Mouse (Mus musculus): ENCODE results near the gene Reln. TPM values are rescaled to one million over a fixed set of nuclear protein-coding genes. Genes with fewer than 3 reads are reported as not detected.

Gene Reln
- polyA plus RNA-seq, 1 experiment from 2014 or later = 1.8 TPM

DNA sequence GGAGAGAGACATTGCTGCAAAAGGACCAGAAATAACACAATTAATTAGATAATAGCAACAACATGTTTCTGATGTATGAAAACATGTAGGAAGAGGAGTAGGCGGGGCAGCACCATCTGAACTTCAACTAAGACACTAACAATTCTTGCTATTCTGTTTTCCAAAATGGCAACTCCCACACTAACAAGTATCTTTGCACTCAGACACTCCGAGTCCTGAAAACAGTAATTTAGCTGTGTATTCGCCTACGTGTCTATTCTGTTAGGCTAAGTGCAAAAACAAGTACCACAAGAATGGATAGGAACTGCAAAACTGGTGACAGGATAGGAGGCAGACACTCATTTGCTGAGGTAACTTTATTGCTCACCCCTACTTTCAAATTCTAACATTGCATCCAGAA, 70.4 kb downstream of the Reln start:
- H3K27me3 ChIP-seq (ENCODE audit: control insufficient read depth, insufficient read depth, low read length) = no peaks in the 10 kb centered on the region
- H3K27ac ChIP-seq (replicated peaks; ENCODE audit: low read depth, low read length) = no peak overlapping the region
- H3K4me3 ChIP-seq (ENCODE audit: low read depth, low read length) = no peak overlapping the region
- no peaks in the 10 kb centered on the region for H3K9me3 ChIP-seq (ENCODE audit: control insufficient read depth, low read length)
- ATAC-seq (ENCODE audit: insufficient number of reproducible peaks, low FRiP score, low TSS enrichment, low read depth) (no peak), DNase-seq (ENCODE audit: low spot score) (no peak)
- H3K36me3 ChIP-seq (ENCODE audit: control insufficient read depth, insufficient read depth, low read length) = no peaks in the 10 kb centered on the region
- WGBS = 92% methylated on average over 4 of the region's 4 CpGs
- no peak overlapping the region for H3K4me2 ChIP-seq (ENCODE audit: low read depth, severe bottlenecking)
- H3K9ac ChIP-seq (ENCODE audit: low read length) = no peak overlapping the region
- H3K4me1 ChIP-seq (ENCODE audit: control insufficient read depth, insufficient read depth, low read length) = no peaks in the 10 kb centered on the region

DNA sequence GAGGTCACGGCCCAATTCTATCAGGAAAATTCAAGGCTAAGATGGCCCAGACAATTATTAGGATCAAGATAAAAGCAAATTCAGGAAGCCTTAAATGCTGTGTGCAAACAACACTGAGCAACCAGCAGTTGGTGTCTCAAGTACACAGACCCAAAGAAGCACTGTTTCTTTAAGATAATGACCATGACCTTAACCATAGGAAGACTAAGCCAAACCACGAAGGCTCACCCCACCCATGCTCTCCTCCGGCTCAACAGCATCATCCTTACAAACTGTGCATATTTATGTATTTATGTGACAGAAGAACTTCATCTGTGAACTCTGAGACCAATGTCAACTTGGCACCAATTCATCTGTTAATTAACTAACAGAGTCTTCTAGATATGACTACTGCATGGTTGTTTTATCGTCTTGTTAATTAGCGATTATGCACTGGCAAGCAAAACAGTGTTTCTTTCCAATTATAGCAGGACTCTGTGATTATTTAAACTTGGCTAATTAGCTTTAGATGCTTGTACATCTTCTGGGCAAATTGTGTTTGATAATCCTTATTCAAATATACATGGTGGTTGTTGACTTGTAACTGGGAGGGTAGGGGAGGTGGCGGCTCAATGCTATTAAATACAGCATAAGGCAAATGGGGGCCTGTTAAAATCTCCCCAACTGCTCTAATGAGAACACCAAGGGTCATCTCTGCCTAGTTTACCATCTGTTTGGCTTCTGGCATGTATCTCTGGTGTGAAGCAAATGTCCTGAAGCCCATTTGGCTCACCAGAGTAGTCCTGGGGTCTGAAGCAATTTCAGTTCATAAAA, 77.8 kb downstream of the Reln start:
- no peak overlapping the region for H3K4me3 ChIP-seq (ENCODE audit: low read depth, low read length)
- no peak overlapping the region for H3K27ac ChIP-seq (replicated peaks; ENCODE audit: low read depth, low read length)
- no peaks in the 10 kb centered on the region for H3K27me3 ChIP-seq (ENCODE audit: control insufficient read depth, insufficient read depth, low read length)
- no peaks in the 10 kb centered on the region for H3K36me3 ChIP-seq (ENCODE audit: control insufficient read depth, insufficient read depth, low read length)
- no peak overlapping the region for H3K4me2 ChIP-seq (ENCODE audit: low read depth, severe bottlenecking)
- no peaks in the 10 kb centered on the region for H3K4me1 ChIP-seq (ENCODE audit: control insufficient read depth, insufficient read depth, low read length)
- no peaks in the 10 kb centered on the region for H3K9me3 ChIP-seq (ENCODE audit: control insufficient read depth, low read length)
- no peak overlapping the region for H3K9ac ChIP-seq (ENCODE audit: low read length)
- DNase-seq (ENCODE audit: low spot score) (no peak), ATAC-seq (ENCODE audit: insufficient number of reproducible peaks, low FRiP score, low TSS enrichment, low read depth) (no peak)
- WGBS = 85% methylated on average over 6 of the region's 6 CpGs

DNA sequence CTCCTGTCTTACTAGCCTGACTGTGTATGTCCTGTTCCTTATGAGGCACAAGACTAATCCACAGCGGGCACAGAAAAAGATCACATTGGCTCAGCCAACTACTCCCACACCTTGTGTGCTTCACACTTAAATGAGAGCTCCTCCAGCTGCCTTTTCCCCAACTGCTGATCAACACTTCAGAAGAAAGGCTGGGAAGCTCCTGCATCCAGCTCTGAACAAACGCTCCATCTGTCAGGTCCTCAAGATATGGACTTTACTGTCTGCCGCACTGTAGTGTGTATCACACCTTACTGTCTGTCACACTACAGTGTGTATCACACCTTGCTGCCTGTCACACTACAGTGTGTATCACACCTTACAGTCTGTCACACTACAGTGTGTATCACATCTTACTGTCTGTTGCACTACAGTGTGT, 82.1 kb downstream of the Reln start:
- Histone ChIP-seq H3K4me3 (ENCODE audit: low read depth, low read length) (no peak overlapping the region), H3K27ac (replicated peaks; ENCODE audit: low read depth, low read length) (no peak overlapping the region), H3K9ac (ENCODE audit: low read length) (no peak overlapping the region), H3K4me2 (ENCODE audit: low read depth, severe bottlenecking) (no peak overlapping the region), H3K27me3 (ENCODE audit: control insufficient read depth, insufficient read depth, low read length) (no peaks in the 10 kb centered on the region), H3K36me3 (ENCODE audit: control insufficient read depth, insufficient read depth, low read length) (no peaks in the 10 kb centered on the region), H3K9me3 (ENCODE audit: control insufficient read depth, low read length) (no peaks in the 10 kb centered on the region), H3K4me1 (ENCODE audit: control insufficient read depth, insufficient read depth, low read length) (no peaks in the 10 kb centered on the region)
- DNase-seq (ENCODE audit: low spot score) = no peak
- ATAC-seq (ENCODE audit: insufficient number of reproducible peaks, low FRiP score, low TSS enrichment, low read depth) = no peak
- 80% methylated on average over 3 of the region's 3 CpGs for WGBS

DNA sequence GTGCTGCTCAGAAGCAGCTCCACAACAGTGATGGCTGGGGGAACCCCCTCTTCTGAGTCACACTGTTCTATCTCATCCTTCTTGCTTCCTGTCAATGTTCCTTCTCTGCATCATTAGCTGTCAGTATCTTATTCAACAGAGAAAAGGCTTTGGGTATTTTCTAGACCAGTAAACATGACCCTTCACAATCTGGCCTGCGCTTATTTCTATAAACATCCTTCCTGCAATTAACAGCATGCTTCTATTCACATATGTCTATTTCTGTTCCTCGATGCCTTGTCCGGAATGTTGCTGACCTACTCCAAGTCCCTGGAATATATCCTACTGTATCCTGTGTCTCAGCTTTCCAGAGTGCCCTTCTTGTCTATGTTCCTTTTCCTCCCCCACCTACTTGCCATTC, 89.2 kb downstream of the Reln start:
- ATAC-seq (ENCODE audit: insufficient number of reproducible peaks, low FRiP score, low TSS enrichment, low read depth) (no peak), DNase-seq (ENCODE audit: low spot score) (no peak)
- Histone ChIP-seq H3K4me2 (ENCODE audit: low read depth, severe bottlenecking) (no peak overlapping the region), H3K27ac (replicated peaks; ENCODE audit: low read depth, low read length) (no peak overlapping the region), H3K9ac (ENCODE audit: low read length) (no peak overlapping the region), H3K4me1 (ENCODE audit: control insufficient read depth, insufficient read depth, low read length) (no peaks in the 10 kb centered on the region), H3K36me3 (ENCODE audit: control insufficient read depth, insufficient read depth, low read length) (no peaks in the 10 kb centered on the region), H3K27me3 (ENCODE audit: control insufficient read depth, insufficient read depth, low read length) (no peaks in the 10 kb centered on the region), H3K9me3 (ENCODE audit: control insufficient read depth, low read length) (no peaks in the 10 kb centered on the region), H3K4me3 (ENCODE audit: low read depth, low read length) (no peak overlapping the region)
- 89% methylated on average over 3 of the region's 3 CpGs for WGBS

DNA sequence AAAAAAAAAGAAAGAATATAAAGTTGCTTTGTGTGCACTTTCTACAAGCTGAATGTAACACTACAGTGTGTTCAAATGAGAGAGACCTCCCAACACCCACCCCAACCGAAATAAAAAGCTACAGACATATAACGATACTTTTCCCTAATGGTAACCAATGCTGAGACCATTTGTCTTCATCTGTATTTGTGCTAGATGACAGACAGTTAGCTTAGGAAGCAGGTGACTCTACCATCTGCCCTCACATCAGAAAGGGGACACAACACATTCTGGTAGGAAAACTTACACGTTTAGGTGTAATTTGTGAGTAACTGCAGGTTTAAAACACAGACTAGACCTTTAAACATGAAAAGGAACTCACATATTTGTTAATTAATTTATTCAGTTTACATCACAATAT, 90.6 kb downstream of the Reln start:
- Histone ChIP-seq H3K4me2 (ENCODE audit: low read depth, severe bottlenecking) (no peak overlapping the region), H3K4me3 (ENCODE audit: low read depth, low read length) (no peak overlapping the region), H3K36me3 (ENCODE audit: control insufficient read depth, insufficient read depth, low read length) (no peaks in the 10 kb centered on the region), H3K27me3 (ENCODE audit: control insufficient read depth, insufficient read depth, low read length) (no peaks in the 10 kb centered on the region), H3K9ac (ENCODE audit: low read length) (no peak overlapping the region), H3K9me3 (ENCODE audit: control insufficient read depth, low read length) (no peaks in the 10 kb centered on the region), H3K27ac (replicated peaks; ENCODE audit: low read depth, low read length) (no peak overlapping the region), H3K4me1 (ENCODE audit: control insufficient read depth, insufficient read depth, low read length) (no peaks in the 10 kb centered on the region)
- 79% methylated on average over 3 of the region's 3 CpGs for WGBS
- no peak for ATAC-seq (ENCODE audit: insufficient number of reproducible peaks, low FRiP score, low TSS enrichment, low read depth)
- DNase-seq (ENCODE audit: low spot score) = no peak

DNA sequence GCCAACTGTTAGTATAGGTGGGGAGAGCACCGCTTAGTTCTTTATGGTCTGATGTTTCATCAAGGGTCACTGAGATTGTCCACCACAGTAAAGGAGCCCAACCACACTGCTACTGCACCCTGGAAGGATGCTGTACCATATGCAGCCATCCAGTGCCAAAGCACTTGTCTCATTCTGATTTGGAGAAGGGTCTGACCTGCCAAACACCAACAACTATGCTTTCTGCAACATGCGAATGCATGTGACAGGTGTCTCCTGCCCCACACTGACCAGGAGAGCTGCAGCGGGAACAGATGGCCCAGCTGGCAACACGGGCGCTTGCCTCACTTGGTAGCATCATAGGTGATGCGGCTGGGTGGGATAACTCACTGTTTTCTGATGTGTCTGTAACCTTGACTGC, 91.2 kb downstream of the Reln start:
- Histone ChIP-seq H3K27me3 (ENCODE audit: control insufficient read depth, insufficient read depth, low read length) (no peaks in the 10 kb centered on the region), H3K9me3 (ENCODE audit: control insufficient read depth, low read length) (no peaks in the 10 kb centered on the region), H3K27ac (replicated peaks; ENCODE audit: low read depth, low read length) (no peak overlapping the region), H3K4me2 (ENCODE audit: low read depth, severe bottlenecking) (no peak overlapping the region), H3K4me1 (ENCODE audit: control insufficient read depth, insufficient read depth, low read length) (no peaks in the 10 kb centered on the region), H3K9ac (ENCODE audit: low read length) (no peak overlapping the region), H3K4me3 (ENCODE audit: low read depth, low read length) (no peak overlapping the region), H3K36me3 (ENCODE audit: control insufficient read depth, insufficient read depth, low read length) (no peaks in the 10 kb centered on the region)
- DNase-seq (ENCODE audit: low spot score) = no peak
- ATAC-seq (ENCODE audit: insufficient number of reproducible peaks, low FRiP score, low TSS enrichment, low read depth) = no peak
- 88% methylated on average over 6 of the region's 6 CpGs for WGBS

DNA sequence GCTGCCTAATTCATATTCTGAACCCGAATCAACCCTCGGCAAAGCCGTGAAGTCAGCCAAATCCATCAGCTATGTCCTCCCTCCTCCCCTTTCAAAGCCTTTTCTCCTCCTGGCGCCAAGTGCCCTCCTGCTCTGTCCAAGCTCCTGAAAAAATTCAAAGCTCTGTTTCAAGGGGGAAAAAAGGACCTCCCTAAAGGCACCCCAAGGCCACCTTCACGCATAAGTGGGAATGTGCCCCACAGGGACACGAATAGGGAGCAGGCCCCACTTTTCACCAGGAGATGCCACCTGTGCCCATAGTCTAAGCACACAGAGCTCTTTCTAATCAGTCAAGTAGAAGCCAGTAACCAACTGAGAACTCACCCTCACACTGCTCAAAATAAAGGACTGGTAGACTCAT, 96.7 kb downstream of the Reln start:
- no peaks in the 10 kb centered on the region for H3K27me3 ChIP-seq (ENCODE audit: control insufficient read depth, insufficient read depth, low read length)
- H3K27ac ChIP-seq (replicated peaks; ENCODE audit: low read depth, low read length) = no peak overlapping the region
- H3K4me2 ChIP-seq (ENCODE audit: low read depth, severe bottlenecking) = no peak overlapping the region
- no peaks in the 10 kb centered on the region for H3K9me3 ChIP-seq (ENCODE audit: control insufficient read depth, low read length)
- no peak for ATAC-seq (ENCODE audit: insufficient number of reproducible peaks, low FRiP score, low TSS enrichment, low read depth)
- H3K4me3 ChIP-seq (ENCODE audit: low read depth, low read length) = no peak overlapping the region
- H3K4me1 ChIP-seq (ENCODE audit: control insufficient read depth, insufficient read depth, low read length) = no peaks in the 10 kb centered on the region
- DNase-seq (ENCODE audit: low spot score) = no peak
- 85% methylated on average over 6 of the region's 6 CpGs for WGBS
- no peak overlapping the region for H3K9ac ChIP-seq (ENCODE audit: low read length)
- no peaks in the 10 kb centered on the region for H3K36me3 ChIP-seq (ENCODE audit: control insufficient read depth, insufficient read depth, low read length)

DNA sequence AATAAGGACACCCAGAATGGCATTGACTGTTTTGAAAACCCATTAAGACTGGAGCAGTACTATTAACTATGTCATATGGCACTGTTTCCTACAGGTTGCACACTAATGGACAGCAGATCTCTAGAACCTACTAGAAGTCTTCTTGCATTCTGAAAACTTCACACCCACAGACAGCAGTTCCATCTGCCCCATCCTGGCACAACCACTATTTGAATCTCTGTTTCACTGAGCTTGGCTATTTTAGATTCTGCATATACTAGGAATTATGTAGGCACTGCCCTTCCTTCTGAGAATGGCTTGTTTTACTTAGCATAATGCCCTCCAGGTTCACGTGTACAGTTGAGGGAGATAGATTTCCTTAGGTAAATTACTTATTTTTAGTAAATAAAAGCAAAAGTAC, 99.4 kb downstream of the Reln start:
- Histone ChIP-seq H3K9me3 (ENCODE audit: control insufficient read depth, low read length) (no peaks in the 10 kb centered on the region), H3K4me3 (ENCODE audit: low read depth, low read length) (no peak overlapping the region), H3K9ac (ENCODE audit: low read length) (no peak overlapping the region), H3K36me3 (ENCODE audit: control insufficient read depth, insufficient read depth, low read length) (no peaks in the 10 kb centered on the region), H3K27me3 (ENCODE audit: control insufficient read depth, insufficient read depth, low read length) (no peaks in the 10 kb centered on the region), H3K4me2 (ENCODE audit: low read depth, severe bottlenecking) (no peak overlapping the region), H3K27ac (replicated peaks; ENCODE audit: low read depth, low read length) (no peak overlapping the region), H3K4me1 (ENCODE audit: control insufficient read depth, insufficient read depth, low read length) (no peaks in the 10 kb centered on the region)
- DNase-seq (ENCODE audit: low spot score) (no peak), ATAC-seq (ENCODE audit: insufficient number of reproducible peaks, low FRiP score, low TSS enrichment, low read depth) (no peak)
- 83% methylated on average over 1 of the region's 1 CpGs for WGBS

DNA sequence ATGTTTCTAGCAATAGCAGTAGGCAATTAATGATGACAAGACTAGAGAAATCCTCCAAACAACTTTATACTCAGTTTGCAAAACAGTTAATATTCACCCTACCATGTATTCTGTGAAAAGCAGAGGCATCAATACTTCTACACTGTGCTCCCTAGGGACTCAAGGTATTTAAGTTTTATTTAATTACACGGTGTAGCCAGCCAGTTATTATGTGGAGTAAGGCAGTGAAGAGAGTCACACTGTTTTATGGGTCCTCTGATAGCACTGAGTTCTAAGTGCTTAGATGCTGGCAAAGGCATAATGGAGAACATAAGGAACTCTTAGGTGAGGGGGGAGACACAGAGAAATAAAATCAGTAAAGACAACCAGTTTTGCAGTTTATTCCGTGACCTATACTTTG, 101.0 kb downstream of the Reln start:
- ATAC-seq (ENCODE audit: insufficient number of reproducible peaks, low FRiP score, low TSS enrichment, low read depth) = no peak
- no peak for DNase-seq (ENCODE audit: low spot score)
- Histone ChIP-seq H3K4me2 (ENCODE audit: low read depth, severe bottlenecking) (no peak overlapping the region), H3K4me3 (ENCODE audit: low read depth, low read length) (no peak overlapping the region), H3K9me3 (ENCODE audit: control insufficient read depth, low read length) (no peaks in the 10 kb centered on the region), H3K9ac (ENCODE audit: low read length) (no peak overlapping the region), H3K36me3 (ENCODE audit: control insufficient read depth, insufficient read depth, low read length) (no peaks in the 10 kb centered on the region), H3K4me1 (ENCODE audit: control insufficient read depth, insufficient read depth, low read length) (no peaks in the 10 kb centered on the region), H3K27me3 (ENCODE audit: control insufficient read depth, insufficient read depth, low read length) (no peaks in the 10 kb centered on the region), H3K27ac (replicated peaks; ENCODE audit: low read depth, low read length) (no peak overlapping the region)
- WGBS = 45% methylated on average over 2 of the region's 2 CpGs

Data from limb, embryonic 11.5 days (tissue).